Mouse (Mus musculus) small intestine, adult 2 months (tissue): ENCODE results near the gene Srarp. TPM values are rescaled to one million over a fixed set of nuclear protein-coding genes. Genes with fewer than 3 reads are reported as not detected.

Source experiments
- H3K27ac ChIP-seq: fragments of 200-500 bp; 2 replicates; pipeline ENCODE4 v1.5.1; 2012; ENCODE audit warnings: low read depth, low read length, control low read depth, inconsistent platforms; ENCODE audit not compliant: insufficient read depth
- H3K27me3 ChIP-seq: fragments of 200-500 bp; 2 replicates; pipeline ENCODE4 v1.6.1; 2012; ENCODE audit warnings: mild to moderate bottlenecking, moderate library complexity, low read length, inconsistent platforms; ENCODE audit not compliant: control insufficient read depth, insufficient read depth
- H3K36me3 ChIP-seq: fragments of 200-500 bp; 2 replicates; pipeline ENCODE4 v1.6.1; 2012; ENCODE audit warnings: mild to moderate bottlenecking, low read length, control low read depth, inconsistent platforms; ENCODE audit not compliant: control insufficient read depth, insufficient read depth
- H3K4me1 ChIP-seq: fragments of 200-500 bp; 2 replicates; pipeline ENCODE4 v1.6.1; 2012; ENCODE audit warnings: low read length, inconsistent platforms, mixed read lengths; ENCODE audit not compliant: control insufficient read depth, insufficient read depth, insufficient read length
- H3K4me3 ChIP-seq: fragments of 200-500 bp; 2 replicates; pipeline ENCODE4 v1.5.1; 2012; ENCODE audit warnings: low read depth, mild to moderate bottlenecking, control low read depth, inconsistent platforms, low read length, moderate library complexity
- CTCF ChIP-seq: fragments of 200-500 bp; IDR thresholded peaks from 2 replicates; pipeline ENCODE4 v1.5.1; 2012; ENCODE audit warnings: low read depth, mild to moderate bottlenecking, control low read depth, inconsistent platforms, low read length, moderate library complexity, mixed read lengths; ENCODE audit not compliant: insufficient replicate concordance, insufficient read length; ENCODE audit errors: extremely low read depth
- POLR2A ChIP-seq: fragments of 200-500 bp; IDR thresholded peaks from 2 replicates; pipeline ENCODE4 v1.6.1; 2012; ENCODE audit warnings: low read depth, mild to moderate bottlenecking, control low read depth, inconsistent platforms, low read length, moderate library complexity
- WGBS: fragments of 180-500 bp; shearing (Covaris S2); methylation state at CpG from one replicate; pipeline ENCODE4 v1.1.7; 2018; 5-methylcytosine and 5-hydroxymethylcytosine counted together
- polyA plus RNA-seq: library from polyadenylated mRNA; depleted of rRNA; stranded (reverse); fragments of >200 nt; gene quantifications from 2 replicates; pipeline ENCODE4 v1.2.3, GENCODE M21; 2012

Srarp gene
- polyA plus RNA-seq, 1 experiment: not detected

DNA sequence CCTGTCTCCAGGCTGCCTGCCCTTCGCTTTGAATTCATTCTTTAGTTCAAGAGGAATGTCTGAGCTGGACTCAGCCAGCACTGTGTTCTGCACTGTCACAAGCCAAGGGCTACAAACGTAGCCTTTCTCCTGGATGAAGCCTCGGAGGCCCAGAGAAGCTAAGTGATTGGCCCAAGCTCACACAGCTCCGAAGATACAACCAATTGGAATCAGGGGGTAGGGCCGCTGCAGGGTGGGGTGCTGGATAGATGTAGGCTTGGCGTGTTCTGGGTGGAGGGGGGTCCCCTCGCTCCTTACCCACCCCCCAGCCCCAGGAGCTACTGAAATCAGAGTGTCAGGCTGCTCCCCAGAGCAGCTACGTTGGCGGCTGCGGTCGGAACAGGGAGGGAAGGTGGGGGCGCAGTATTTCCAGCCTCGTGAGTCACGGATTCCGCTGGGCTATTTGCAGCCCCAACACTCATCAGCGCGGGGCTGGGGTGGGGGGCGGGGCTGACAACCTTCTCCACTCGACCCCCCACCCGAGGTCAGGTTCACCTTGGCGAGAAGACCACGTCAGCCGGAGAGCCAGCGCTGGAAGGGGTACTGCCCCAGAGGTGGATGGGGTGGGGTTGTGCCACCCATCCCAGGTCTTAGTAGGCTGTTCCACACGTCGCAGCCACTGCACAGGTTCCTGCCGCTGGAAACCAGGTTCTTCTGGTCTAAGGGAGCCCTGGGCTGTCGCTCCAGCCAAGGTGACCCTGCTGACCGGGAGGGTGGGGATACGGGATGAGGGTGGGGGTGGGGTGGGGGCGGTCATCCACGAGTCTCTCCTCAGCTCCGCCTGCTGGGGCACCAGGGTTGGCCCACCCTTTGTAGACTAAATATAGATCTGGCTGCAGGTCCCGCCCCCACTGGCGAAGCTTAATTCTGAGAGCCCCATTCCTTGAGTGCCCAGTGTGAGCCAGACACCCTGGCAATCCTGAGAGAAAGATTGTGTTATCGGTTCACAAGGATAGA, 10.1 kb downstream of the Srarp start:
- peak overlapping the region; percentile 57 for H3K4me3 ChIP-seq
- no peaks in the 10 kb centered on the region for H3K36me3 ChIP-seq
- 8% methylated on average over 36 of the region's 36 CpGs for WGBS
- peak overlapping the region; percentile 32; the same call in 1 of the 2 replicates for H3K27ac ChIP-seq
- peaks cover 6% of the 10 kb centered on the region; the same call in 1 of the 2 replicates for H3K27me3 ChIP-seq
- peaks cover 9% of the 10 kb centered on the region for H3K4me1 ChIP-seq
- no peak for TF ChIP-seq POLR2A
- no peak for TF ChIP-seq CTCF

DNA sequence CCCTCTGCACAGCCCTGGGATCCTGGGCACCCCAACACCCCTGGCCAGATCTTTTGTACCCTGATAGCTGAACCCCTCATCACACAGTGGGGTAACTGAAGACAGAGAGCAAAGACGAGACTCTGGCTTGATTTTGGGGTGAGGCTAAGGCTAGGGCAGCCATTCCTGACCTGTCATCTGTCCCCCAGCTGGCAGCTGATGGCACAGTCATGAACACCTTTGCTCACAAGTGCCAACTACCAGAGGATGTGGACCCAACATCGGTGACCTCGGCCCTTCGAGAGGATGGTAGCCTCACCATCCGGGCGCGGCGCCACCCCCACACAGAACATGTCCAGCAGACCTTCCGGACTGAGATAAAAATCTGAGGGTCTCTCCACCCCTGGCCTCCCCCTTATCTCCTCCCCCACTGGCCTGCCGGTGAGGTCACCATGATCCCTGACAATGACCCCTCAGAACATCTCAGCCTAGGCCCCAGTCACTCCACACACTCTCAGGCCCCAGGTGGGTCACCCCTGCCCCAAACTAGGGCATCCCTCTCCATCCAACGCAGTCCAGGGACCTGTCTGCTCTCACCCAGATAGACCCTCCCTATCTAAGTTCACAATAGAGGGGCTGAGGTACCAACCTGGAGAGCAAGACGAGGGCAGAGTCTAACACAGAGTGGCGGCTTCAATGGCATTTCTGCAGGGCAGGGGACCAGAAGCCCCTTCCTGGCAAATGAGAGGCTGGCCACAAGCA, 12.0 kb downstream of the Srarp start:
- Histone ChIP-seq H3K27ac (no peak overlapping the region), H3K27me3 (peaks cover 6% of the 10 kb centered on the region; the same call in 1 of the 2 replicates), H3K4me1 (peaks cover 13% of the 10 kb centered on the region), H3K36me3 (no peaks in the 10 kb centered on the region), H3K4me3 (no peak overlapping the region)
- TF ChIP-seq CTCF (no peak), POLR2A (no peak)
- 87% methylated on average over 13 of the region's 13 CpGs for whole genome bisulfite sequencing

DNA sequence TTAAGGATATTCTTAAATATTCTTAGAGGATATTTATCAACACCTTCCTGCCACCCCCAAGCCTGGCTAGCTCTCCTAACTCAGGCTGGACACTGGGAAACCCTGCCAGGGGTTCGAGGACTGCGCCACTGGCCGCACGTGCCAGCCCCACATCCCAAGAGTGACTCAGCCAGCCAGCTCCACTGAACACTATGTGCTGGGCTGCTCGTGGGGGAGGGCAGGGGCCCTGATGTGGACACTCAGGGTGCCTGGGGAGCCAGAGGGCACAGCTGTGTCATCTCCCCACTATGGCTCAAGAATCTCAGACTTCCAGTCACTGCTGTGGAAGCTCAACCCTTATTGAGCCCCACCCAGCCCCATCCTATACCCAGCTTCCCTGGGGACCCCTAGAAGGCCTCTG, 12.6 kb downstream of the Srarp start:
- H3K27ac ChIP-seq: no peak overlapping the region
- H3K4me1 ChIP-seq: peaks cover 13% of the 10 kb centered on the region
- peaks cover 6% of the 10 kb centered on the region; the same call in 1 of the 2 replicates for H3K27me3 ChIP-seq
- TF ChIP-seq POLR2A (no peak), CTCF (no peak)
- H3K36me3 ChIP-seq: no peaks in the 10 kb centered on the region
- WGBS: 84% methylated on average over 5 of the region's 5 CpGs
- no peak overlapping the region for H3K4me3 ChIP-seq

DNA sequence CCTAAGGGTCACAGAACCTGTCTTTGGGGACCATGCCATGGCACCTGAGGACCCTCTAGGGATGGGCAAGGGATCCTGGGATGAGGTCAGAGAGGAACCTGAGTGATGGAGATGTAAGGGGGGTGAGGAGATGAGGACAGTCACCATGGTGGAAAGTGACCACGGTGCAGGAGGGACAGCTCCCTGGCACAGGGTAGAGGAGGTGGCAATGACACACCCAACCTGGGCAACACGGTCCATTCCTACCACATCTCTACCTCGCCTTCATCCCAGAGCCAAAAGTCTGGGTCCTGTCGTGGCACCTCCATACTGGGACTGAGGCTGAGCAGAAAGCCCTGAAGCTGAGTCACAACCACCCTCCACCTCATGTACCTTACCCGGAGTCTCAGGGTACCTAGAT, 13.1 kb downstream of the Srarp start:
- Histone ChIP-seq H3K27me3 (peaks cover 6% of the 10 kb centered on the region; the same call in 1 of the 2 replicates), H3K27ac (peak overlapping the region; percentile 49), H3K4me3 (peak overlapping the region; percentile 46), H3K36me3 (no peaks in the 10 kb centered on the region), H3K4me1 (peaks cover 13% of the 10 kb centered on the region)
- no peak for TF ChIP-seq CTCF
- TF ChIP-seq POLR2A: no peak
- WGBS: 76% methylated on average over 5 of the region's 5 CpGs

DNA sequence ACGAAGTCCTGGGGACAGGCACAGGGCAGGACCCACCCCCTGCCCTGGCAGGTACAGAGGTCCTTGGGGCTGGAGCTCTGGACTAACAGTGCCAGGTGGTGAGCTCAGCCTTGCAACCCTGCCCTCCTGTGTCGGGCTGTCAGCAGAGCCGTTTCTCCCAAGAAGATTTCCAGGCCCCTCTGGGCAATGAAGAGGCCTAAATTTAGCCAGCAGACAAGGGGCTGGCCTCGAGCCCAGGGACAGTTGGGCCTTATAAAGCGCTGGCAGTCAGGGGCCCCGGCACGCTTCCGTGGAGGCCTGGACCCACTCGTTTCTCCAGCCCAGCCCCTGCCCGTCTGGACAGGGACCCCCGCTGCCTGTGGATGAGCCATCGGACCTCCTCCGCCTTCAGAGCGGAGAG, 14.5 kb downstream of the Srarp start:
- peaks cover 13% of the 10 kb centered on the region for H3K4me1 ChIP-seq
- H3K27ac ChIP-seq: peak overlapping the region; percentile 49
- peaks cover 6% of the 10 kb centered on the region; the same call in 1 of the 2 replicates for H3K27me3 ChIP-seq
- no peaks in the 10 kb centered on the region for H3K36me3 ChIP-seq
- TF ChIP-seq CTCF (no peak), POLR2A (no peak)
- 63% methylated on average over 14 of the region's 14 CpGs for WGBS
- peak overlapping the region; percentile 46 for H3K4me3 ChIP-seq

DNA sequence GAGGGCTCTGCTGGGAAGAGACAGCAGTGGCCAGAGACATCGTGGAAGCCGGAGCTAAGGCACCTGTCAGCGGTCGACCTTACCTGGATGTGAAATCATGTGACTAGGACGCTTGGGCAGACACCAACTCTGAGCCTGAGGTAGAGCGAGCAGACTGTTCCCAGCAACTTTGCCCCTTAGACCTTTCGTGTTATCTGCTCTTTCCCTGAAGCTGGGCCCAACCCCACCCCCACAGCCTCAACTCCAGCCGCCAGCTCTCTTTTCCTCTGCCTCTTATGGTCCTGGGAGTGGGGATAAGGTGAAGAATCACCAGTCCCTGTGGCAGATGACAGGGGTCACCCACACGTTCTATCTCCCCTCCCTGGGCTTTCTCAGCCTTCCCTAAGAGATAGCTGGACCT, 15.0 kb downstream of the Srarp start:
- Histone ChIP-seq H3K27ac (no peak overlapping the region), H3K4me1 (peaks cover 13% of the 10 kb centered on the region), H3K27me3 (peaks cover 6% of the 10 kb centered on the region; the same call in 1 of the 2 replicates), H3K4me3 (no peak overlapping the region), H3K36me3 (no peaks in the 10 kb centered on the region)
- WGBS: 27% methylated on average over 9 of the region's 9 CpGs
- TF ChIP-seq POLR2A (no peak), CTCF (no peak)
